Mouse (Mus musculus) heart, embryonic 14.5 days (tissue): ENCODE measurements around the gene Prcc. TPM values are rescaled to one million over a fixed set of nuclear protein-coding genes. Genes with fewer than 3 reads are reported as not detected.

ENCODE experiments used
- polyA plus RNA-seq: library from polyadenylated mRNA; unstranded; fragments of >200 nt; fragmentation: Nextera tagmentation; extraction: Ambion mirVana; gene quantifications from 2 replicates; pipeline ENCODE4 v1.2.1, GENCODE M21; 2014

Gene Prcc
- polyA plus RNA-seq, 1 experiment from 2014 or later: 11.7 TPM

Other genes with a start within 250 kb of the Prcc start
- gene Lrrc71, start 137.0 kb downstream of the Prcc start, polyA plus RNA-seq: 0.12 and 0.32 TPM in 2 replicates
- gene Ntrk1, start 90.4 kb downstream of the Prcc start, polyA plus RNA-seq: 0.15 and 0.18 TPM in 2 replicates
- 0.08 TPM in 1 of 2 replicates, not detected in the other for gene Insrr, start 88.7 kb downstream of the Prcc start, polyA plus RNA-seq
- 16.2 and 17.0 TPM in 2 replicates for gene Pear1, start 61.3 kb downstream of the Prcc start, polyA plus RNA-seq
- gene Sh2d2a, start 38.9 kb downstream of the Prcc start, polyA plus RNA-seq: 0.15 TPM in 1 of 2 replicates, not detected in the other
- 148 and 154 TPM in 2 replicates for gene Hdgf, start 20.7 kb upstream of the Prcc start, polyA plus RNA-seq
- 64.1 and 67.9 TPM in 2 replicates for gene Mrpl24, start 33.9 kb upstream of the Prcc start, polyA plus RNA-seq
- 18.5 and 19.3 TPM in 2 replicates for gene Isg20l2, start 44.7 kb upstream of the Prcc start, polyA plus RNA-seq
- gene Rrnad1, start 45.1 kb upstream of the Prcc start, polyA plus RNA-seq: 10.9 and 14.4 TPM in 2 replicates
- gene Crabp2, start 63.1 kb upstream of the Prcc start, polyA plus RNA-seq: 1.6 and 2.4 TPM in 2 replicates
- 9.8 and 10.7 TPM in 2 replicates for gene Nes, start 85.5 kb upstream of the Prcc start, polyA plus RNA-seq
- gene Bcan, start 114.6 kb upstream of the Prcc start, polyA plus RNA-seq: 0.31 TPM in 1 of 2 replicates, not detected in the other
- gene Hapln2, start 142.0 kb upstream of the Prcc start, polyA plus RNA-seq: 0.58 TPM in 1 of 2 replicates, not detected in the other
- 14.7 and 16.7 TPM in 2 replicates for gene Gpatch4, start 157.5 kb upstream of the Prcc start, polyA plus RNA-seq
- gene Naxe, start 172.9 kb upstream of the Prcc start, polyA plus RNA-seq: 161 and 168 TPM in 2 replicates
- not detected in 2 replicates for gene Ttc24, start 192.7 kb upstream of the Prcc start, polyA plus RNA-seq
- gene Iqgap3, start 196.4 kb upstream of the Prcc start, polyA plus RNA-seq: 22.8 and 26.4 TPM in 2 replicates